Mouse (Mus musculus) left cerebral cortex, postnatal 10 days (tissue): ENCODE results near the gene Hspd1. TPM values are rescaled to one million over a fixed set of nuclear protein-coding genes. Genes with fewer than 3 reads are reported as not detected.
"Not testable (repeated sequence)": the region's sequence is repeated elsewhere in the genome, so short reads cannot be mapped to it uniquely, and the experiment has no call there.

Experiments
- DNase-seq, 2 experiments: peaks; one replicate each; pipeline ENCODE4 v3.0.0; 2021 to 2022; ENCODE audit warnings: low spot score in 2 of 2, mixed read lengths in 1 of 2; ENCODE audit errors: extremely low spot score in 1 of 2
- intact Hi-C: fragments of 180-260 bp; cut with DNase I; formaldehyde crosslinking; loops from one replicate; pipeline ENCODE4 v1.15.1; 2025
- total RNA-seq, 2 experiments: library from RNA; stranded (reverse); gene quantifications; 2 replicates each; pipeline ENCODE4 v1.2.3; 2021

Hspd1 gene
- total RNA-seq, 2 experiments from 2014 or later, result 190 to 198 TPM

DNA sequence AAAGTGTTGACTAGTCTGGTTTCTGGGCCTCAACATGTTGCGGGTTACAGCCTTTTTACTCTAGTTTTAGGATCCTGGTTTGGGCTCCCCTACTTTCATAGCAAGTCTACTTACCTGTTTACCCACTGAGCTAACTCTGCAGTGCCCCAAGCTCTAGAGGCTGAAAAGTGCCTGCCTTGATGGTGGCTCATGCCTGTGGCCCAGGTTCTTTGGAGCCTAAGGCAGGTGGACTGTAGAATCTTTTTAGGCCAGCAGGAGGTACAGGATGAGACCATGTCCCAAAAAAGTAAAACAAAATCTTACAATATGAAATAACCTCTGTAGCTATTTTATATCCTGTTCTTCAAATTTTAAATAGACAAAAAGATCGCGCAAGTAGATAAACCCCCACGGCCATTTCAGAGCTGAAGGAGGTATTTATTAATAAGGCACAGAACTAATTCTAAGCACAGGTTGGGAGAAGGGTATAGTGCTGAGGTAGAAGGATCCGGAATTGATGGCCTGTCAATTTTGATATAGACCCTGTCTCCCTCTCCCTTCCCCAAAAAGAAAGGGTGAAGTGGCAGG is 1.5 kb upstream of the Hspd1 start:
- no peak for DNase-seq
- intact Hi-C loops, result loop anchor here (5.0 to 10.0 kb wide), 3 partner anchors 43 to 145 kb away; partner anchors contain the start of genes Mars2 and Mob4

DNA sequence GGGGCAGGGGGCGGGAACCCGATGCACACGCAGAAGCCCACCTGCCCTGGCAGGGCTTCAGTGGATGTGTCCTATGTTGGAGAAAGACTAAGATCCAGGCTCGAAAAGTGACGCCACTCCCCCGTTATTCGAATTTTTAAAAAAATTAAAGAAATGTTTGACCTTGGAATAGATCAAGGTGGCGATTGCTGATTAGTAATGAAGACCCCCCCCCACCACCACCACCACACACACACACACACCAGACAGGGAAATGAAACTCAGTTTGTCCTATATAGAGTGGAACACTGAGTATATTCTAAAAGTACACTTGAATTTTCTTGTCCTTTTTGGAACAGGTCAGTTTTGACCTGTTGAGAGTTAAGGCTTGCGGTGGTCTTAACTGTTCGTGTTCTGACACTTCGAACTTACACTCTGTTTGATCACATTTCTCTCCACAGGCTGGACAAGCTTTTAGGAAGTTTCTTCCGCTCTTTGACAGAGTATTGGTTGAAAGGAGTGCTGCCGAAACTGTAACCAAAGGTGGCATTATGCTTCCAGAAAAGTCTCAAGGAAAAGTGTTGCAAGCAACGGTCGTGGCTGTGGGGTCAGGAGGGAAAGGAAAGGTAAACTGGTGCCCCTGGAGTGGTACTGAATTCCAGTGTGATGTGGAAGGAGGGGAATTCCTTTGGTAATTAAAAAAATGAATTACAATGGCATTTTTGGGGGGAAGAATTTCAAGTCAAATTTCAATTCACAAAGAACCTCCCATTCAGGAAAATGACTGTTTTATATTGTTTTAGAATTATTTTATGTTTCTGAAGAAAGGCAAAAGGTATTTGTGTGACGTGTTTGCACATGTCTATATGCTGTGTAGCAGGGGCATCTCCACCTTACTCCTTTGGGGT is 811 bp upstream of the Hspd1 start:
- intact Hi-C loops, result loop anchor here (5.0 to 10.0 kb wide), 3 partner anchors 43 to 146 kb away; partner anchors contain the start of genes Mars2 and Mob4
- DNase-seq, result no peak

DNA sequence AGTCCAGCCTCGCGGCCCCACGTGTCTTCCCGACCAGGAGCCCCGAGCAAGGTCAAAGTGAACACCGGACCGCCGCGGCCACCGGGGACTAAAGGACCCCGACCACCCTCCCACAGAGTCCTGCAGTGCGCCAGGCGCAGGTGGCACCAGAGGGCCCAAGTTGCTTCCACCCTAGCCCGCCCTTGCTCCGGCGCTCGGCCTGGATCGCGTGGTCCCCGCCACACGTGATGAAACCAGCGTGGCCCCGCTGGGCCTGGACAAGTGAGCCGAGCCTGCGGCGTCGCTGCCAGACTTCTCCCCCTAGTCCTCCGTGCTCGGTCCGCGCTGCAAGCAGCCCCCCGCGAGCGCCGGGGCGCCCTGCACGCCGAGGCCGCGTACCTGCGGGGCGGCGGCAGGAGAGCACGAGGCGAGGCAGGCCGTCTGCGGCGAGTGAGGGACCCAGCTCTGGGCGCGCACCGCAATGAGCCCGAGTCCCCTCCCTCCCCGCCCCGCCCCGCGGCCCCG is 590 bp downstream of the Hspd1 start:
- peak in 1 of 2 experiments; percentile 85 for DNase-seq
- intact Hi-C loops, result loop anchor here (5.0 to 10.0 kb wide), 3 partner anchors 45 to 147 kb away; partner anchors contain the start of genes Mars2 and Mob4

DNA sequence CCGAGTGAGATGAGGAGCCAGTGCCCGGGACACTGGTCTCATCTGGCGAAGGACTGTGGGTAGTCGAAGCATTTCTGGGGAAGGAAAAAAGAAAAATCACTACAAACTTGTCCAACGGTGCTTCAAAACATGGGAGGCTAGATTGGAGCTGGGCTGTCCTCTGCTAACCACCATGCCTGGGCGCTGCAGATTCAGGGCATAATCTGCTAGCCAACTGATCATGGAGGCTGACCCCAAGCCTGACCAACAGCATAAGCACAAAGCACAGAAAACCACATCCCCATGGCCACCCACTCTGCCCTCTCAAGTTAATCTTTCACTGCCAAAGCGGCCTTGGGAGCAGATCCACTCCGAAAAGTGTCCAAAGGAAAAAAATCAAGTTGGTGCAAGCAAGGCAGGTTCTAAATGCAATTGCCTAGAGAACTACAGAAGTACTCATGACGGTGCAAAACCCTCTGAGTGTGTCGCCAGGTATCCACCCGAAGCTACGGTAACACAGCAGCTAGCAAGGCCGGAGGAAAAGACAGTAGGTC is 1.1 kb downstream of the Hspd1 start:
- intact Hi-C loops, result loop anchor here (5.0 to 10.0 kb wide), 3 partner anchors 45 to 148 kb away; partner anchors contain the start of genes Mars2 and Mob4
- DNase-seq, result peak in 1 of 2 experiments; percentile 8

DNA sequence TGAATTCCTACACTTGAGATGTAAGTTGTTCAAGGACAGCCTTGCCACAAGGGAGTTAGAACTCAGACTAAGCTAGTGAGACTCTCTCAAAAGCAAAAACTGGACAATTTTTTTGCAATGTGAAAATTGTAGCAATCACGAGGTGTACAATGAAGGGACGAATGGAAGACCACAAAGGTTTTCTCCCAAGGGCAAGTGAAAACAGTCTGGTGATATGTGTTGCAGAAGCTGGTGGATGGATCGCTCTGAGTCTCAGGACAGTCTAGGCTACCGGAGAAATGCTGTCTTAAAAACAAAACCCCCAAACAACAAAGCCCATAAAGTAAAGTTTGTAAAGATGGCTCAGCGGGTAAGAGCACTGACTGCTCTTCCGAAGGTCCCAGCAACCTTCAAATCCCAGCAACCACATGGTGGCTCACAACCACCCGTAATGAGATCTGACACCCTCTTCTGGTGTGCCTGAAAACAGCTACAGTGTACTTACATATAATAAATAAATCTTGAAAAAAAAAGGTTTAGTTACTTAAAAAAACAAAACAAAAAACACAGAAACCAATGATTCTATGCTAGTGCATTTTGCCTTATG is 2.2 kb downstream of the Hspd1 start:
- no peak for DNase-seq
- intact Hi-C loops, result loop anchor here (5.0 to 10.0 kb wide), 3 partner anchors 46 to 149 kb away; partner anchors contain the start of genes Mars2 and Mob4

DNA sequence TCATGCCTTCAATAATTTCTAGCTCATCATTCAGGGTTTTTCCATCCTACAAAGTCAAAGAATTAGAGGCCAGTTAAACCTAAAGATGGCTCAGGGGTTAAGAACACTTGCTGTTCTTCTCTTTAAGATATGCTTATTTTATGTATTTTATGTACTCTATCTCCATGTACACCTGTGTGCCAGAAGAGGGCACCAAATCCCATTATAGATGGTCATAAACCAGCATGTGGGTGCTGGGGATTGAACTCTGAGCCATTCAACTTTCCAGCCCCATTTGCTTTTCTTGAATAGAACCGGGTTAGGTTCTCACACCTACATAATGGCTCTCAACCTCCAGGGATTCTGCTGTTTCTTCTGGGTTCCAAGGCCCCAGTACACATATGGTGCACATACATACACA is 5.9 kb downstream of the Hspd1 start:
- intact Hi-C loops, result loop anchor here (5.0 to 10.0 kb wide), 2 partner anchors 80 to 153 kb away; partner anchors contain the start of gene Mars2
- no peak for DNase-seq

DNA sequence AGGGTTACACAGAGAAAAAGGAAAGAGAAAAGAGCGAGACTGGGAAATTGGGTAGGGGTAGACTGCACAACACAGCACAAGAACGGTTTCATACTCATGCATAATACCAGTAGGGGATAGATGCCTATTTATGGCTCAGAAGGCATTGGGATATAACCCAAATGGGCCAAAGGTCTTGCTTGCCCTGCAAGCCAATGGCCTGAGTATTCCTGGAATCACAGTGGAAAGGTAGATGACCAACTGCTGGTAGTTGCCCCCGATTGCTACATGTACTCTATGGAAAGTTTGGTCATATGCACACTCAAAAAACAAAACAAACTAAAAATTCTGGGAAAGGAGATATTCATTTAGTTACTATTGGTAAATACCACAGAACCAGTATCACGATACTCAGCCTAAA is 8.4 kb downstream of the Hspd1 start:
- intact Hi-C loops, result loop anchor here (5.0 to 10.0 kb wide), 2 partner anchors 77 to 155 kb away; partner anchors contain the start of gene Mars2

DNA sequence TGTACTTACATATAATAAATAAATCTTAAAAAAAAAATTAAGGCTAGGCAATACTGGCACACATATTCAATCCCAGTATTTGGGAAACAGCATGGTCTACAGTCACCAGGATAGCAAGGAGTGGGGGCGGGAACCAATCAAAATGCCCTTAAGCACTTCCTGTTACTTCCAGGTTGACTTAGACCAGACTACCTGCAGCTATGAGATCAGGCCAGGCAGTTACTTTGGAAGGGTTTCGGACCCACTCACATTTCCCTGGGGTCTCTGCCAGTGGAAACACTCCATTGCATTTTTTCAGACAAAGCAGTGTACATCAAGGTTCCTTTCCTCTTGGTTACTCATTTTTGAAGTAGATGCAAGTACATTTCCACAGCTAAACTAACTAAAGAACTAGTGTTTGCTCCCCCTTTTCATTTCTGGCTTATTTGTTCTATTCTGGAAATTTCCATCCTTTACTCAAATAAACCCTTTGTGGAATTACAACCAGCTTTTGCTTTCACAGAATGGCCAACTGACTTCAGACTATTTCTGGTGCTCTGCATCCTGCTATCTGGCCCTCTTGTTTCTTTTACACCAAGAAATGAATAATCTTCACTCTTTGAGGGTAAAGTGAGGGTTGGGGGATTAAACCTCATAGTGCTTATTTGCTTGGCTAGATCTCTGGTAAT is 11.1 kb downstream of the Hspd1 start:
- no peak for DNase-seq
- intact Hi-C loops, result no loop called here

More for the DNA sequence above, 8.4 kb downstream of the Hspd1 start:
- no peak for DNase-seq

DNA sequence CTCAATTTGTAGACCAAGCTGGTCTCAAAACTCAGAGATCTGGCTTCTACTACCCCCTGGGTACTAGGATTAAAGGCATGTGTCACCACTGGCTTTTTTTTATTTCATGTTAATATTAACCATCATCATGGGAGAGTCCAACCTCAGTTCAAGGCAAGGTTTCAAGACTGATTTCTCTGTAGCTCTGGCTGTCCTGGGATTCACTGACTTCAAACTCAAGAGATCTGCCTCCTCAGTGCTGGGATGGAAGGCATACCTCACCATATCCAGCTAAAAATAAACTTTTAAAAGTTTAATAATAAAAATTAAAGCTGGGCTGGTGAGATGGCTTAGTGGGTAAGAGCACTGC is 11.7 kb downstream of the Hspd1 start:
- intact Hi-C loops, result no loop called here
- no peak for DNase-seq

DNA sequence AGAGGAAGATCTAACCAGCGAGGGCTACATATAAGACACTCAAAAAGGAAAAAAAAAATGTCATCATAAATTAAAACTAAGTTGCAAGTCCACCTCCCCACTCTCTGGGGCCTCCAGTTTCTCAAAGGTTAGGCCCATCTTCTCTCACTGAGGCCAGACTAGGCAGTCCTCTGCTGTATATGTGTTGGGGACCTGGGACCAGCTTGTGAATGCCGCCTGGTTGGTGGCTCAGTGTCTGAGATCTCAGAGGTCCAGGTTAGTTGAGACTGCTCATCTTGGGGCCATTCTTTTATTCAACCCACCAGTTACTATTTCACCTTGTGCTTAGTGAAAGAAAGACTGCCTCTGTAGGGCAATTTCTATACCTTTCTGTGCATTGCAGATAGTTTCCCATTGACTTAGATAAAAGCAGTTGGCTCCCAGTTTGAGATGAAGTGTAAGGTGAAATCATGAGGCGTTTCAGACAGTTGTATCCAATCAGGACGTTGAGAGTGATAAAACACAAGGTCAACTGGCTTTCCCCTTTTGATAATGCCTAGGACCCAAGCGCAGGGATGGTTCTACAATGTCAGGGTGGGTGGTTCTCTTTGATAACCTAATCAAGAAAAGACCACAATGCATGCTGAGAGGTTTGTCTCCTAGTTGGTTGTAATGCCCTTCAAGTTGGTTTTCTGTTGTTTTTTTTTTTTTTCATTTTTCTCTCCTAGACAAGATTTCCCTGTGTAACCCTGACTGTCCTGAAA is 12.2 kb downstream of the Hspd1 start:
- intact Hi-C loops, result no loop called here
- no peak for DNase-seq

DNA sequence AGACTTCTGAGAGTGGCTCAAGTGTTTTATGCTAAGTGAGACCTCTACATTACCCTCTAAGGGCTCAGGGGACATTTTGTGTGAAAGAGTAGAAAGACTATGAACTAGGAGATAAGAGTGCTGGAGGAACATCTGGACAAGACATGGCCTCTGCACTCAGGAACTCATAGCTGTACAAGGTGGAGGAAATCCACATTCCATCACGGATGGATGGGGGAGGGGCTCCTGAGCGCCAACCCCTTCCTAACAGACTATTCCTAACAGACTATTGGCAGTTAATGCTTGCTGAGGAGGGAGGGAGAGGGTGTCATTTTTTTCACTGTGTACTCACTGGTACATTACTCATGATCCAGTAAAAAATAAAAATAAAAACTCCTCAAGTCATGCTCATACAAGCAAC is 13.3 kb downstream of the Hspd1 start:
- intact Hi-C loops, result loop anchor here (5.0 kb wide), 1 partner anchor 77 kb away; no protein-coding TSS in a partner anchor
- DNase-seq, result no peak

DNA sequence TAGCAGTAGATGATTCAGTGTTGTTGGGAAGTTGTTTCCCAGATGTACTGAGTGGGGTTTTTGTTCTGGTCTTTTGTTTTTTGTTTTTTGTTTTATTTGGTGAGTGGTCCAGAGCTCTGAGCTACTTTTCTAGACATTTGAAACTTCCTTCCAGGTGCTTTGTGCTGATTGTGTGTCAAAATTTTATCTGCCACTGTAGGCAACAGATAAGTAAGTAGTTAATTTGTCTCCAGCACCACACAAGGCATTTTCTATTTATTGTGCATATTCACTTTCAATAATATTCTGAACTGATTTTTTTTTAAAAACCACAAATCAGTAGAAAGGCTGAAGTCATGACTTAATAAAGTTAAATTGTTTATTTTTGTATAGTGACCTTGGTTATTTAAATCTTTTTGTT is 15.7 kb downstream of the Hspd1 start:
- intact Hi-C loops, result loop anchor here (5.0 kb wide), 1 partner anchor 75 kb away; no protein-coding TSS in a partner anchor
- not testable (repeated sequence) for DNase-seq

DNA sequence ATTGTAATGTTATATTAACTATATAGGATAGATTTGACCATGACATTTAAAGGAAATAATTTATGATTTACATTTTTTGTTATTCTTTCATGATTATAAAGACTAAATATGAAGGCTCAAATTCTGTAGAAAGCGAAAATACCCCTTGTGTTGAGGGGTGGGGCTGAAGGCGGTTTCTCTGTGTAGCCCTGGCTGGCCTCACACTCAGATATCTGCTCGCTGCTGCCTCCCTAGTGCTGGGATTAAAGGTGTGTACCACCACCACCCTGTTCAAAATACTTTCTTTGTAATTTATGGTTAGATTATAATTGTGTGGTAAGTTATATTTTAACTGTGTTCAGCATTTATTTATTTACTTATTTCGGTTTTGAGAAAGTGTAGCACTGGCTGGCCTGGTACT is 26.3 kb downstream of the Hspd1 start:
- intact Hi-C loops, result no loop called here
- DNase-seq, result no peak

DNA sequence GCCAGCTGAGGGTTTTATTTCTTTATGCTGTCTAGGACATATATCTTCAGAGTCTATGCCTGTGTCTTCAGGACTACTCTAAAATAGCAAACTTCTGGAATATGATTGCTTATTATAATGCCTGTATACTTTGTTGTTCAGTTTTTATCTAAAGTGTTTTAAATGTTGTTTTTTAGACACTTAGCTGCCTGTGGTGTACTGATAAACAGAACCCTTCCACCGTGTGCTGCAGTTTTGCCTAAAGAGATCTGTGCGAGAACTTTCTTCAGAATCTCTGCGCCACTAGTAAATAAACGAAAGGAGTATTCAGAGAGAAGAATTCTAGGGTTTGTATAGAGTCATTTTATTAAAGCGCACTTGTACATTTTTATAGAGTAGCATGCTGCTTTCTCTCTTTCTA is 26.9 kb downstream of the Hspd1 start:
- intact Hi-C loops, result no loop called here
- no peak for DNase-seq

DNA sequence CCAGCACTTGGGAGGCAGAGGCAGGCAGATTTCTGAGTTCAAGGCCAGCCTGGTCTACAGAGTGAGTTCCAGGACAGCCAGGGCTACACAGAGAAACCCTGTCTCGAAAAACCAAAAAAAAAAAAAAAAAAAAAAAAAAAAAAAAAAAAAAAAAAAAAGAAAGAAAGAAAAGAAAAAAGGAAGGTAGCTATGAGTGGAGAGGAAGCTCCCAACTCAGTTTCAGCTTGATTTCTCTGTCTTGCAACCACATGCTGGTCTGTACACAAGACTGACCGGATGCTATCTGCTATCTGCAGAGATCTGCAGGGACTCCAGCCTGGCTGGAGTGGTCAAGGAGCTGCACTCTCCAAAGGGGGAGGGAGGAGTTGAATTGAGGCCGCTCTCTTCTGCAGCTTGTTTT is 29.7 kb downstream of the Hspd1 start:
- intact Hi-C loops, DNase-seq: not testable (repeated sequence)

DNA sequence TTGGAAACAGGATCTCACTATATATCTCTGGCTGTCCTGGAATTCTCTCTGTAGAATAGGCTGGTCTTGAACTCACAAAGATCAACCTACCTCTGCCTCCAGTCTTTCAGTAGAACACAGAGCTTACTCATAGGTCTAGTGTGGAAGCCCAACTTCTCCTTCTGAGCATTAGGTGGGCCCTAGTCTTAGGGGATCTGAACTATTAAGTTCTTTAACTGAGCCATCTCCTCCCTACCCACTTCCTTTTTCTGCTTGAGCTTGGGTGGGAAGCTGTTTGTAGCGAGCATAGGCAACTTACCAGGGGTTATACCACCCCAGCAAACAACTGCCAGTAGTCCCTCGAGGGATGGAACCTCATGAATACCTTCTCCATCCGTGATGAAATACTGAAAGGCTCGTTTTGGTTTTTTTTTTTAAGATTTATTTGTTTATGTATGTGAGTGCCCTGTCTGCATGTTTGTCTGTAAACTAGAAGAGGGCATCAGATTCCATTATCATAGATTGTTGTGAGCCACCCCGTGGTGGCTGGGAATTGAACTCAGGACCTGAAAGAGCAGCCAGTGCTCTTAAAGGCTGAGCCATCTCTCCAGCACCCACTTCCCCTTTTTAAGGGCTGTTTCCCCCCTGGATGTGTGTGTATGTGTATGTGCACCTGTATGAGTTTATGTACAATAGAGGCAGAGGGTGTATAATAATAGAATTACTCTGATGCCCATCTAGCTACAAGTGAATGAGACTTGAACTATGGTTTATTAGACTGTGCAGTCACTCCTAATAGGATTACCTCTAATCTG is 32.5 kb downstream of the Hspd1 start:
- intact Hi-C loops, result no loop called here
- no peak for DNase-seq

DNA sequence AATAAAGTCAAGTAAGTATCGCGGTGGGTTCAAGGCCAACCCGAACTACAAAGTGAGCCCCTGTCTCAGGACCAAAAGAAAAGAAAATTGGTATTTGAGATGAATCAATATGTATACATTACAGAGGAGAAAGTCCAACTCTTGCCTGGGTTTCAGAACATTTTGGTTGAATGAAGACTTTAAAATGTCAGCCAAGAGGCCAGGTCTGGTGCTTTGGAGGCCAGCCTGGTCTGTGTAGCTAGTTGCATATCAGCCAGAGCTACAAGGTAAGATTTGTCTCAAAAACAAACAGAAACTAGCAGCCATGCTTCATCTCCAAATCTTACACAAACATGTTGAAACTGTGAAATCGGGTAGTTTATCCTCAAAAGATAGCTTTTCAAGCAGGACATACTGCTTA is 34.4 kb downstream of the Hspd1 start:
- DNase-seq, result no peak
- intact Hi-C loops, result loop anchor here (2.0 kb wide), 2 partner anchors 27 to 77 kb away; partner anchors contain the start of genes Mob4 and Sf3b1
